Mouse (Mus musculus) forebrain, postnatal 0 days (tissue): ENCODE measurements around the gene Gpr37l1. TPM values are rescaled to one million over a fixed set of nuclear protein-coding genes. Genes with fewer than 3 reads are reported as not detected.
"Not testable (repeated sequence)": the region's sequence is repeated elsewhere in the genome, so short reads cannot be mapped to it uniquely, and the experiment has no call there.

Experiments used
- ATAC-seq: fragments of 200-750 bp; cut with Nextera tagmentation; 2 replicates; pipeline ENCODE4 v1.8.0; 2017; ENCODE audit warnings: mild to moderate bottlenecking, moderate library complexity
- DNase-seq: peaks from one replicate; pipeline ENCODE4 v3.0.0-alpha.2; 2015
- H3K27ac ChIP-seq: fragments of 300-500 bp; sonication (generic); 2 replicates; pipeline ENCODE4 v1.5.1; 2014; ENCODE audit warnings: low read depth, mild to moderate bottlenecking, antibody characterized with exemption, low read length, moderate library complexity, mixed read lengths
- H3K27me3 ChIP-seq: fragments of 300-500 bp; sonication (generic); 2 replicates; pipeline ENCODE4 v1.6.1; 2014; ENCODE audit warnings: mild to moderate bottlenecking, low read length, mixed read lengths; ENCODE audit not compliant: insufficient read depth
- H3K36me3 ChIP-seq: fragments of 300-500 bp; sonication (generic); 2 replicates; pipeline ENCODE4 v1.6.1; 2014; ENCODE audit warnings: mild to moderate bottlenecking, moderate library complexity; ENCODE audit not compliant: insufficient read depth
- H3K4me1 ChIP-seq: fragments of 300-500 bp; sonication (generic); 2 replicates; pipeline ENCODE4 v1.6.1; 2014; ENCODE audit warnings: antibody characterized with exemption; ENCODE audit not compliant: insufficient read depth
- H3K4me2 ChIP-seq: fragments of 300-500 bp; sonication (generic); 2 replicates; pipeline ENCODE4 v1.6.1; 2014; ENCODE audit warnings: low read depth, mild to moderate bottlenecking, moderate library complexity
- H3K4me3 ChIP-seq: fragments of 300-500 bp; sonication (generic); 2 replicates; pipeline ENCODE4 v1.5.1; 2014; ENCODE audit warnings: low read depth, low read length, mixed read lengths
- H3K9ac ChIP-seq: fragments of 300-500 bp; sonication (generic); 2 replicates; pipeline ENCODE4 v1.6.1; 2014; ENCODE audit warnings: mild to moderate bottlenecking
- H3K9me3 ChIP-seq: fragments of 300-500 bp; sonication (generic); 2 replicates; pipeline ENCODE4 v1.6.1; 2016; ENCODE audit warnings: low read length
- CTCF ChIP-seq: sonication (generic); IDR thresholded peaks from 2 replicates; pipeline ENCODE4 v1.5.1; 2016; ENCODE audit warnings: antibody characterized with exemption, control low read depth, low read depth
- WGBS: fragments of 180-500 bp; shearing (Covaris S2); extraction: QIAGEN DNeasy Blood & Tissue Kit; methylation state at CpG from one replicate; pipeline ENCODE4 v1.1.7; 2014; 5-methylcytosine and 5-hydroxymethylcytosine counted together
- polyA plus RNA-seq: library from polyadenylated mRNA; unstranded; fragments of >200 nt; fragmentation: Nextera tagmentation; extraction: Ambion mirVana; gene quantifications from 2 replicates; pipeline ENCODE4 v1.2.1, GENCODE M21; 2015
- total RNA-seq: library from RNA; depleted of rRNA; stranded (reverse); fragments of >200 nt; gene quantifications from 2 replicates; pipeline ENCODE4 v1.2.3, GENCODE M21; 2014

The Gpr37l1 gene
- total and polyA plus RNA-seq, 2 experiments from 2014 or later: 5.9 to 7.6 TPM

GRCm38 (mm10) chr1:135188197-135188596 is 20.7 kb upstream of the Gpr37l1 start:
- Histone ChIP-seq H3K27me3 (no peaks in the 10 kb centered on the region), H3K4me1 (no peaks in the 10 kb centered on the region), H3K9ac (no peak overlapping the region), H3K4me3 (no peak overlapping the region), H3K9me3 (no peaks in the 10 kb centered on the region), H3K36me3 (no peaks in the 10 kb centered on the region), H3K4me2 (no peak overlapping the region), H3K27ac (no peak overlapping the region)
- ATAC-seq: no peak
- DNase-seq: peak; percentile 62
- 8% methylated on average over 3 of the region's 3 CpGs for WGBS
- TF ChIP-seq CTCF: no peak

GRCm38 (mm10) chr1:135187016-135187415 is 19.5 kb upstream of the Gpr37l1 start:
- not testable (repeated sequence) for H3K27ac ChIP-seq, H3K4me3 ChIP-seq, H3K9ac ChIP-seq, H3K4me2 ChIP-seq, H3K27me3 ChIP-seq, H3K9me3 ChIP-seq, H3K4me1 ChIP-seq, H3K36me3 ChIP-seq, DNase-seq, ATAC-seq
- WGBS: 31% methylated on average over 2 of the region's 2 CpGs

DNA sequence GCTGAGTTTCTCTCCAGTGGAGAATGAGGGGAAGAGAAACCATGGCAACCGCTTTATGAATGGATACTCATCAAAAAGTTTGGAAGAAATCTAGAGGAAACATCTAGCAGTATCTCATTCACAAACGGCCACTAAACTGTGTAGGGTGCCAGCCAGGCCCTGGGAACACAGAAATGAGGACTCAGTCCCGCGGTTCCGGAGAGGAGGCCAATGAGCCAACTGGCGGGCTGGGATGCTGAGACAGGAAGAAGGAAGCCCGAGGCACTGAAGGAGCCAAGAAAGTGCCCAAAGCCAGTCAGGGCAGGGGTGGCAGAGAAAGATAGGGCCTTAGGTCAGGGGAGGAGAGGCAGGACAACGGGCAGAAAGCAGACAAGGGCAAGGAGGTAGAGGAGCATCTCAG is 18.9 kb upstream of the Gpr37l1 start:
- Histone ChIP-seq H3K9me3 (no peaks in the 10 kb centered on the region), H3K4me1 (no peaks in the 10 kb centered on the region), H3K9ac (no peak overlapping the region), H3K27ac (no peak overlapping the region), H3K4me3 (no peak overlapping the region), H3K4me2 (no peak overlapping the region), H3K36me3 (no peaks in the 10 kb centered on the region), H3K27me3 (no peaks in the 10 kb centered on the region)
- no peak for TF ChIP-seq CTCF
- ATAC-seq (peak; percentile 29), DNase-seq (peak; percentile 16)
- WGBS: 23% methylated on average over 8 of the region's 8 CpGs

GRCm38 (mm10) chr1:135185936-135186335 is 18.5 kb upstream of the Gpr37l1 start:
- WGBS: 26% methylated on average over 5 of the region's 5 CpGs
- H3K9me3 ChIP-seq: no peaks in the 10 kb centered on the region
- no peak overlapping the region for H3K4me3 ChIP-seq
- DNase-seq: no peak
- H3K9ac ChIP-seq: no peak overlapping the region
- no peaks in the 10 kb centered on the region for H3K27me3 ChIP-seq
- H3K27ac ChIP-seq: no peak overlapping the region
- H3K4me1 ChIP-seq: no peaks in the 10 kb centered on the region
- H3K4me2 ChIP-seq: no peak overlapping the region
- no peak for ATAC-seq
- no peak for TF ChIP-seq CTCF
- no peaks in the 10 kb centered on the region for H3K36me3 ChIP-seq

DNA sequence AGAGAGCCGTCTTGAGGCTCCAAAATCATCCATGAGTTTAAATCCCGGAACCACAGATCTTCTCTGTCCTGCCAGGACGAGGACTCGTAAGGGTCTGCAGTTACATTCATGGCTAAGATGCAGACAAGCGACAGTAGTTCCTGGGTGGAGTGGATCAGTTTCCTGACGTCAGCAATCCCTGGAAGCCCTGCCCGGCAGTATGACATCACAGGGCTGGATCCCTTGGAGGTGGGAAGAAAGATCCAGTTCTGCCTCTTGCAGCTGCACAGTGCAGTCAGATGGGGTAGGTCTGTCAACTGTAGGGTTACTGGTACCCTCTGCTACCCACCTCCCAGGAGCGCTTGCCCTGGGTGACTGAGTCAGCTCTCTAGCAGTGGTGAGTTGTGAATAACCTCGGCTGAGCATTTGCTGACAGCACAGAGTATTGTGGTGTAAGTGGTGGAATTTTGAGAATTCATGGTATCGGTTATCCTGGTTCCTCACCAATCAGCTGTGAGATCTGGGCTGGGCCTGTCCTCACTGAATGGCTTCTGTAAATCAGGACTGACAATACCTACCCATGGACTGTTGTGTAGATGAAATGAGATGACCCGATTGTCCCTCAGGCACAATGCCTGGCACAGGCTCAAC is 16.6 kb upstream of the Gpr37l1 start:
- no peak for DNase-seq
- Histone ChIP-seq H3K4me1 (no peaks in the 10 kb centered on the region), H3K4me3 (no peak overlapping the region), H3K27me3 (no peaks in the 10 kb centered on the region), H3K27ac (no peak overlapping the region), H3K9ac (no peak overlapping the region), H3K36me3 (no peaks in the 10 kb centered on the region), H3K9me3 (no peaks in the 10 kb centered on the region), H3K4me2 (no peak overlapping the region)
- WGBS: 80% methylated on average over 11 of the region's 11 CpGs
- ATAC-seq: no peak
- TF ChIP-seq CTCF: no peak

GRCm38 (mm10) chr1:135183448-135183847 is 16.0 kb upstream of the Gpr37l1 start:
- Histone ChIP-seq H3K4me3 (no peak overlapping the region), H3K36me3 (no peaks in the 10 kb centered on the region), H3K9me3 (no peaks in the 10 kb centered on the region), H3K4me2 (no peak overlapping the region), H3K27ac (no peak overlapping the region), H3K27me3 (no peaks in the 10 kb centered on the region), H3K9ac (no peak overlapping the region), H3K4me1 (no peaks in the 10 kb centered on the region)
- 87% methylated on average over 4 of the region's 4 CpGs for WGBS
- DNase-seq (no peak), ATAC-seq (no peak)
- no peak for TF ChIP-seq CTCF

DNA sequence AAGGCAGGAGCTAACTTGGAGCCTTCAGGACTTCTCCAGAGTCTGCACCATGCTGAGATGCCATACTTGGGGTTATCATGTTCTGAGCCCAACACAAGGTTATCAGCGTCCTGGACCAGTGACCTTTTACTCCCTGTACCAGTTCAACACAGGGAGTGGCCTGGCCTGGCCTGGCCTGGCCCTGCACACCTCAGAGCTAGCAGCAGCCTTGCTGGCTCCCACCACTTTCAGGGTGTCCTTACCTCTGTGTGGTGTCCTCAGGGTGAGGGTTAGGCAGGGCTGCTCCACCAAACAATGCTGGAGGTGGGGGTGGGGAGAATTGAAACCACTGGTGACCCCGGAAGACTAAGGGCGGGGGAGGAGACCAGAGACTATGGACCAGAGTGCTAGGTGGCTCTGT is 15.5 kb upstream of the Gpr37l1 start:
- Histone ChIP-seq H3K4me3 (no peak overlapping the region), H3K9me3 (no peaks in the 10 kb centered on the region), H3K36me3 (no peaks in the 10 kb centered on the region), H3K27ac (no peak overlapping the region), H3K9ac (no peak overlapping the region), H3K27me3 (no peaks in the 10 kb centered on the region), H3K4me1 (no peaks in the 10 kb centered on the region), H3K4me2 (no peak overlapping the region)
- ATAC-seq (no peak), DNase-seq (no peak)
- 78% methylated on average over 3 of the region's 3 CpGs for WGBS
- no peak for TF ChIP-seq CTCF
